Mouse (Mus musculus): Measurements from ENCODE around the gene Stard8. TPM values are rescaled to one million over a fixed set of nuclear protein-coding genes. Genes with fewer than 3 reads are reported as not detected.

Gene Stard8
- polyA plus RNA-seq, 1 experiment from 2014 or later = 7.6 TPM

- Histone ChIP-seq H3K27ac (no peak overlapping the region), H3K9ac (no peak overlapping the region), H3K36me3 (no peaks in the 10 kb centered on the region), H3K27me3 (peaks cover 15% of the 10 kb centered on the region; the same call in 1 of the 2 replicates), H3K9me3 (no peaks in the 10 kb centered on the region), H3K4me2 (replicated peaks) (no peak overlapping the region), H3K4me3 (no peak overlapping the region), H3K4me1 (0 out of 2 replicates have a peak, but pooled peaks cover 4% of the 10 kb centered on the region)
- WGBS = 50% methylated on average over 4 of the region's 4 CpGs
- ATAC-seq (ENCODE audit: insufficient number of reproducible peaks, insufficient read depth, low FRiP score, low TSS enrichment) = no peak
Measured at GRCm38 (mm10) chrX:99048111-99048510, 45.1 kb downstream of the Stard8 start.

GRCm38 (mm10) chrX:99049247-99049646 is 46.2 kb downstream of the Stard8 start:
- Histone ChIP-seq H3K4me1 (0 out of 2 replicates have a peak, but pooled peaks cover 4% of the 10 kb centered on the region), H3K27me3 (peaks cover 5% of the 10 kb centered on the region; the same call in 1 of the 2 replicates), H3K4me2 (replicated peaks) (no peak overlapping the region), H3K27ac (no peak overlapping the region), H3K9me3 (no peaks in the 10 kb centered on the region), H3K4me3 (no peak overlapping the region), H3K9ac (no peak overlapping the region), H3K36me3 (no peaks in the 10 kb centered on the region)
- ATAC-seq (ENCODE audit: insufficient number of reproducible peaks, insufficient read depth, low FRiP score, low TSS enrichment) = no peak
- 31% methylated on average over 5 of the region's 5 CpGs for WGBS

DNA sequence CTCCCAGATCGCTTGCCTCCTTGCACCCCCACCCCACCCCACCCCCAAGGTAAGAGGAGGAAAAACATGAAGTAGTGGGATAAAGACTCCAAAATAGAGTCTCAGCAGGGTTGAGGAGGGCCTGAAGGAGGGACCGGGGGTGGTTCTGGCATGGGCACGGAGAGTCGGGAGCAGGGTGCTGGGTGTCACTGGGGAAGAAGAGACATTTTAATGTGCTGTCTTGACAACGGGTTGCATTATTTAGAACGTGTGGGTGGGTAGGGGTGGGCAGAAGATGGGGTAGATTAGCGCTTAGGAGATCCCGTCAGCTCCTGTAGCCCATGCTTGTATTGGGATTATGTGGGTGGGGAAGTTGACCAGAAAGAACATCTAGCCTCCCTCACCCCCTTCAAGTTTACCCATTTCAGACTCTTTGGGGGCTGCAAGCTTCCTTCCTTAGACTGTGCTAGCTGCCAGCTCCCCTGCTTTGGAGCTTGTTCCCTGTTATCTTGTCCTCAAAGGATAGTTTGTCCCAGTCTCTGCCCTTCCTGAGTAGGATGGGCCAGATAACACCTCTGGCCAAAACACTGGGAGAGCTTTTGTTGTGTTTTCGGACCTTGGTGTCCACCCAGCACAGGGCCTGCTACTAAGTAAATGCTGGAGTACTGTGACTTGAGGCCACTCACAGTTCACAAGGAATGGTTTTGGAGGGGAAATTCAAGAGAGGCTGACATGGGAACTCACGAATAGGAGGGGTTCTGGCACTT is 47.9 kb downstream of the Stard8 start:
- H3K9ac ChIP-seq = no peak overlapping the region
- H3K4me3 ChIP-seq = no peak overlapping the region
- WGBS = 80% methylated on average over 10 of the region's 10 CpGs
- H3K36me3 ChIP-seq = no peaks in the 10 kb centered on the region
- no peak overlapping the region for H3K4me2 ChIP-seq (replicated peaks)
- H3K4me1 ChIP-seq = 0 out of 2 replicates have a peak, but pooled peaks cover 3% of the 10 kb centered on the region
- ATAC-seq (ENCODE audit: insufficient number of reproducible peaks, insufficient read depth, low FRiP score, low TSS enrichment) = no peak
- H3K27ac ChIP-seq = no peak overlapping the region
- no peaks in the 10 kb centered on the region for H3K9me3 ChIP-seq
- H3K27me3 ChIP-seq = peaks cover 4% of the 10 kb centered on the region; the same call in 1 of the 2 replicates

DNA sequence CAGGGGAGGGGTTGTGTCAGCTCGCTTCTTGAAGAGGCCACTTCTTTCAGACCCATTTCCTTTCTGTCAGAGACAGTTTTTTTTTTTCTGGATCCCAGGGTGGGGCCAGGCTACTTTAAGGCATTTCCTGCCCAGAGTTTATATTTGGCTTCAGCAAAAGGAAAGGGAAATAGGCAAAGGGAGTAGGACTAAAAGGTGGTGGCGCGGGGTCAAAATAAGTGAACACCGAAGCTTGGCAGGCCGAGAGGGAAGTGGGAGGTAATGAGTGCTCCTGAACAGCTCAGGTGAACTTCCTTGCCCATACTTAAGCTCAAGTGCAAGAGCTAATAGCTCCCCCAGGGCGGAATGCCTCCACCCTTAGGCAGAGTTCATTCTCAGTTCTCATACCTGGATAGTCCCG is 49.2 kb downstream of the Stard8 start:
- Histone ChIP-seq H3K4me2 (replicated peaks) (no peak overlapping the region), H3K27me3 (no peaks in the 10 kb centered on the region; the same call in 1 of the 2 replicates), H3K9ac (no peak overlapping the region), H3K4me1 (no peaks in the 10 kb centered on the region), H3K27ac (no peak overlapping the region), H3K9me3 (no peaks in the 10 kb centered on the region), H3K36me3 (no peaks in the 10 kb centered on the region), H3K4me3 (no peak overlapping the region)
- ATAC-seq (ENCODE audit: insufficient number of reproducible peaks, insufficient read depth, low FRiP score, low TSS enrichment) = no peak
- WGBS = 75% methylated on average over 7 of the region's 7 CpGs

- H3K9me3 ChIP-seq = no peaks in the 10 kb centered on the region
- no peak overlapping the region for H3K9ac ChIP-seq
- WGBS = 81% methylated on average over 7 of the region's 7 CpGs
- no peak for ATAC-seq (ENCODE audit: insufficient number of reproducible peaks, insufficient read depth, low FRiP score, low TSS enrichment)
- no peaks in the 10 kb centered on the region for H3K36me3 ChIP-seq
- no peak overlapping the region for H3K4me3 ChIP-seq
- no peaks in the 10 kb centered on the region for H3K4me1 ChIP-seq
- H3K4me2 ChIP-seq (replicated peaks) = no peak overlapping the region
- no peak overlapping the region for H3K27ac ChIP-seq
- peaks cover under 1% of the 10 kb centered on the region; the same call in 1 of the 2 replicates for H3K27me3 ChIP-seq
Measured at GRCm38 (mm10) chrX:99054512-99054911, 51.5 kb downstream of the Stard8 start.

GRCm38 (mm10) chrX:99057772-99058440 is 54.9 kb downstream of the Stard8 start:
- Histone ChIP-seq H3K4me3 (no peak overlapping the region), H3K36me3 (no peaks in the 10 kb centered on the region), H3K9me3 (no peaks in the 10 kb centered on the region), H3K27ac (no peak overlapping the region), H3K27me3 (peaks cover 13% of the 10 kb centered on the region; the same call in 1 of the 2 replicates), H3K4me1 (no peaks in the 10 kb centered on the region), H3K9ac (no peak overlapping the region), H3K4me2 (replicated peaks) (no peak overlapping the region)
- ATAC-seq (ENCODE audit: insufficient number of reproducible peaks, insufficient read depth, low FRiP score, low TSS enrichment) = no peak
- 45% methylated on average over 6 of the region's 6 CpGs for WGBS

DNA sequence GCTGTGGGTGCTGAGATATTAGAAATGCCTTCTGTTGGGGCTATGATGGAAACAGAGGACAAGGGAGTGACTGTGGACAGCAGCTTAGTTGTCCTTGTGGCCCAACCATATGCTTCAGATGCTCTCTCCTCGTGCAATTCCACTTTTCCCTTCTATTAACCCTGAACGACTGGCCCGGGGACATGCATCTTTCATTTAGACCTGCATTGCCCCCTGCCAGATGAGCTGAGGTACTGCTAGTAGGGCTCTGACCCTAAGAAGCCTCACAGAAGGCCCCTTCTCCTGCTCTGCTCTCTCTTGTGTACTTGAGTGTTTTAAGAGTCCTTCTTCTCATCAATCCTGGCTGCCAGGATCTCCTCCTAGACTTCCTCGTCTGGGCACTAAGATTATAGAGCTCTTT is 56.1 kb downstream of the Stard8 start:
- Histone ChIP-seq H3K27me3 (peaks cover 13% of the 10 kb centered on the region), H3K4me2 (replicated peaks) (no peak overlapping the region), H3K4me1 (no peaks in the 10 kb centered on the region), H3K9me3 (no peaks in the 10 kb centered on the region), H3K9ac (no peak overlapping the region), H3K36me3 (no peaks in the 10 kb centered on the region), H3K27ac (no peak overlapping the region), H3K4me3 (no peak overlapping the region)
- no peak for ATAC-seq (ENCODE audit: insufficient number of reproducible peaks, insufficient read depth, low FRiP score, low TSS enrichment)
- 36% methylated on average over 4 of the region's 4 CpGs for WGBS

DNA sequence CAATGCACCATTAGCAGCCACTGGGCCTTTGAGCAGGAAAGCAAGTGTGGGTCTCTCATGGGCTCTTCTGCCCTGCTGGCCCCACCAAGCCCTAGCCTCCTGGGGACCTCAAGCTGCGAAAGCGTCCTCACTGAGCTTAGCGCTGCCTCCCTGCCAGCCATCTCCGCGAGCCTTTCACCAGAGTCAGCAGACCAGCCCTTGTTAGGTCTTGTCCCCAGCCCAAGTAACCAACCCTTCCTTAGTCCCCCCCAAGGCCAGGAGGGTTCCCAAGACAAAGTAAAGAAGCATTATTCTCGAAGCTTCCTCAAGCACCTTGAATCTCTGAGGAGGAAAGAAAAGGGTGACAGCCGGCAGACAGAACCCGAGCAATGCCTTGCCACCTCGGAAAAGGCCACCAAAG is 62.5 kb downstream of the Stard8 start:
- H3K4me2 ChIP-seq (replicated peaks) = no peak overlapping the region
- no peak overlapping the region for H3K9ac ChIP-seq
- WGBS = 90% methylated on average over 9 of the region's 9 CpGs
- no peak overlapping the region for H3K27ac ChIP-seq
- H3K4me1 ChIP-seq = no peaks in the 10 kb centered on the region
- H3K27me3 ChIP-seq = peaks cover 9% of the 10 kb centered on the region
- ATAC-seq (ENCODE audit: insufficient number of reproducible peaks, insufficient read depth, low FRiP score, low TSS enrichment) = no peak
- H3K4me3 ChIP-seq = no peak overlapping the region
- H3K36me3 ChIP-seq = no peaks in the 10 kb centered on the region
- H3K9me3 ChIP-seq = no peaks in the 10 kb centered on the region

DNA sequence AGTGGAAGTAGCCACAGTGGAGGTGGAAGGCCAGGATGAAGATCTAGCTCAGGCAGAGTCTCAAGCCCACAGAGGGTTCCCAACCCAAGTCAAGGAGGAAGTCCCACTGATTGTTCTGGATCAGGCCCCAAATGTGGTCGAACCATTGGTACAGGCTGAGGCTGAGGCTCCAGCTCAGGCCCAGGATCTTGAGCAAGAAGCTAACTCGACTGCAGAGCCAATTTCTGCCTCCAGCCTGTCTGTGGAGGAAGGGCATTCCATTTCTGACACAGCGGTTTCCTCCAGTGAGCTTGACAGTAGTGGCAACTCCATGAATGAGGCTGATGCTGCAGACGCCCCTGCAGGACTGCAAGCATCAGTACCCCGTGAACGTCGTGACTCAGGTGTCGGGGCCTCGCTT is 63.5 kb downstream of the Stard8 start:
- Histone ChIP-seq H3K4me2 (replicated peaks) (no peak overlapping the region), H3K4me1 (no peaks in the 10 kb centered on the region), H3K36me3 (no peaks in the 10 kb centered on the region), H3K27me3 (peaks cover 11% of the 10 kb centered on the region; the same call in 1 of the 2 replicates), H3K9ac (no peak overlapping the region), H3K4me3 (no peak overlapping the region), H3K9me3 (no peaks in the 10 kb centered on the region), H3K27ac (no peak overlapping the region)
- no peak for ATAC-seq (ENCODE audit: insufficient number of reproducible peaks, insufficient read depth, low FRiP score, low TSS enrichment)
- WGBS = 82% methylated on average over 9 of the region's 9 CpGs

DNA sequence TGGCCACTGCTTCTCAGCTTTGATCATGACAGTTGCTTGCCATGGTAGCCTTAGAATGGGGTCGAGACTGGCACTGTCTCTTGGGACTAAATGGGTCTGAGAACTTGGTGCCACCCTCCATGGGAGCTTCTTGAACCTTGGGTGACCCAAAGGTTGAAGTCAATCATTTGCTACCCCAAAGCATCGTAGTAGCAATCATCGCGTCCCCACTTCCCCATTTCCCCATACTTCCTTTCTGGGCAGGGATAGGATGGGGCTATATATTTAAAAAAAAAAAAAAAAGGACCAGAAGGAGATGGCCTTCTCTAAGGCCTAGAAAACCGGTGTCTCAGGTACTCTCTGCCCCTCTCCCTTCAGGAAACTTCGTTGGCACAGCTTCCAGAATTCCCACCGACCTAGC is 64.2 kb downstream of the Stard8 start:
- no peak overlapping the region for H3K4me3 ChIP-seq
- H3K9me3 ChIP-seq = no peaks in the 10 kb centered on the region
- no peak overlapping the region for H3K27ac ChIP-seq
- ATAC-seq (ENCODE audit: insufficient number of reproducible peaks, insufficient read depth, low FRiP score, low TSS enrichment) = no peak
- H3K36me3 ChIP-seq = no peaks in the 10 kb centered on the region
- no peak overlapping the region for H3K9ac ChIP-seq
- H3K27me3 ChIP-seq = peaks cover 11% of the 10 kb centered on the region; the same call in 1 of the 2 replicates
- WGBS = 78% methylated on average over 7 of the region's 7 CpGs
- H3K4me2 ChIP-seq (replicated peaks) = no peak overlapping the region
- no peaks in the 10 kb centered on the region for H3K4me1 ChIP-seq

DNA sequence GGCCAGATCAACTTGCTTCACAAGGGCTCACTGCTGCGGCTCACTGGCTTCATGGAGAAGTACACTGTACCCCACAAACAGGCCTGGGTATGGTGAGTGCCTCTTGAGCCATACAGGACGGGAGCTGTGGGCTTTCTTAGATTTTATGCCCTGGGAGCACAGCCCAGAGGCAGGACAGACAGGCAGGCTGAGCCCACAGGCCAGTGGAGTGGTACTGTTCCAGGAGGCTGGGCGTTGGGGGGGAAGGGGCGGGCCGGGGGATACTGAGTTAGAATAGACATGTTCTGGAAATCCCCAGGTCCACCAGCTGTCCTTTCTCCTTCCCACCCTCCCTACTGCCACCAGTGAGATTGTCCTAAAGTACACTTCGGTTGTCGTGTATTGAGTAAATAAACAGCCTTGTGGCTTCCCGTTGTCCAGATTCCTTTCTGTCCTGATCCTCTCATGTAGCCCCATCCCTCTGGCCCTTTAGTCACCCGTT is 64.7 kb downstream of the Stard8 start:
- Histone ChIP-seq H3K4me2 (replicated peaks) (no peak overlapping the region), H3K27me3 (peaks cover 11% of the 10 kb centered on the region; the same call in 1 of the 2 replicates), H3K4me3 (no peak overlapping the region), H3K36me3 (no peaks in the 10 kb centered on the region), H3K9ac (no peak overlapping the region), H3K4me1 (no peaks in the 10 kb centered on the region), H3K27ac (no peak overlapping the region), H3K9me3 (no peaks in the 10 kb centered on the region)
- 76% methylated on average over 9 of the region's 9 CpGs for WGBS
- no peak for ATAC-seq (ENCODE audit: insufficient number of reproducible peaks, insufficient read depth, low FRiP score, low TSS enrichment)

DNA sequence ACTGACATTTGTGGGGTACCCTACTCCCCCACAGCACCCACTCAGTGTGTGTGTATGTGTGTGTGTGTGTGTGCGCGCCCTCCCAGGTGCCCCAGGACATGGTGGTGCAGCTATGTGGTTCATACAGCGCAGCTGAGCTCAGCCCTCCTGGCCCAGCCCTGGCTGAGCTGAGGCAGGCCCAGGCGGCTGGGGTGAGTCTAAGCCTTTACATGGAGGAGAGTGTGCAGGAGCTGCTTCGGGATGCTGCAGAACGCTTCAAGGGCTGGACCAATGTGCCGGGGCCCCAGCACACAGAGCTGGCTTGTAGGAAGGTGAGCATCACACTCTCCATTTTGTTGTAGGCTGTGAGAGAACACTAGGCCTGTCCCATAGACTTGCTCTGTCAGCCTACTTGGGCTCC is 68.1 kb downstream of the Stard8 start:
- no peak overlapping the region for H3K4me3 ChIP-seq
- H3K4me2 ChIP-seq (replicated peaks) = no peak overlapping the region
- no peak overlapping the region for H3K9ac ChIP-seq
- H3K27me3 ChIP-seq = 0 out of 2 replicates have a peak, but pooled peaks cover 4% of the 10 kb centered on the region
- no peak overlapping the region for H3K27ac ChIP-seq
- no peaks in the 10 kb centered on the region for H3K9me3 ChIP-seq
- no peaks in the 10 kb centered on the region for H3K4me1 ChIP-seq
- ATAC-seq (ENCODE audit: insufficient number of reproducible peaks, insufficient read depth, low FRiP score, low TSS enrichment) = no peak
- 88% methylated on average over 7 of the region's 7 CpGs for WGBS
- no peaks in the 10 kb centered on the region for H3K36me3 ChIP-seq

Data from embryonic facial prominence, embryonic 12.5 days (tissue).